9 mouse cellular contexts compared by ENCODE assay signal in the genomic region with DNA sequence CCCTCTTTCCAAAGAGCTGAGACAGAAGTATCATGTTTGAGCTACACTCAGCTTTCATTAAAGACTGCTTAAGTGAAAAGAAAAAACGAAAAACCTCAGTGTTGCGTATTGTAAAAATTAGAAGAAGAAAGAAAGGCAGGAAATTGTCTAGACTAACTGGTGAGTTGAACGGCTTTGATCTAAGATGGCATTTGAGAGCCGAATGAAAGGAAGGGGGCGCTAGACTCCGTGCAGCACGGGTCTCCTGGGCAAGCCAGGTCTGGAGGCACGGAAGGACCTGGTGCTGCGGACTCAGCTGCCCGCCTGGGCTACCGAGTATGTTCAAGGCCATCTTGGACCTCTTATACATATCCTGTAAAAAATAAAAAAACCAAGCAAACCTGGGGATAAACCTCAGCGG. TPM values are rescaled to one million over a fixed set of nuclear protein-coding genes. Genes with fewer than 3 reads are reported as not detected.
DNase-seq lines count a peak whose midpoint lies in the region; TF ChIP-seq lines count a peak whose summit lies in the region.
"Had no signal": no experiment of that assay in that cellular context is flagged by ENCODE, and none has a peak within 500 bp of the region (broad histone marks: within the 10 kb centered on the region; RNA-seq: fewer than 3 reads in every experiment).

No protein-coding gene starts in this region.

- no peak overlapping the region for H3K4me3 ChIP-seq in layer of hippocampus, adult 2 months
- H3K4me3 ChIP-seq in cortical plate, adult 2 months (ENCODE audit: insufficient read depth, low read length) = no peak overlapping the region

- peaks cover 2% of the 10 kb centered on the region; the same call in 1 of the 2 replicates for H3K4me1 ChIP-seq in cortical plate, adult 2 months (ENCODE audit: control insufficient read depth, insufficient read depth, low read length)

- TF ChIP-seq CTCF in layer of hippocampus, adult 2 months (conservative IDR thresholded peaks at IDR 0.05) = peak; percentile 58
- TF ChIP-seq CTCF in cortical plate, adult 2 months (IDR thresholded peaks at IDR 0.05; ENCODE audit: extremely low read depth, insufficient read depth, low read length) = 0 out of 2 replicates have a peak, but pooled peaks have one; percentile 16

- peak; percentile 14 for DNase-seq in adrenal gland, postnatal 25 days
- no peak for DNase-seq in adrenal gland, adult 8-10 months
- no peak for DNase-seq in layer of hippocampus, adult 2 months (ENCODE audit: low spot score in 2 of 2)
- DNase-seq in layer of hippocampus, postnatal 36 days = no peak
- DNase-seq in CD8-positive naive resting alpha-beta T cell, adult 2 months (ENCODE audit: low read depth in 2 of 2, low spot score in 2 of 2) = peak; percentile 7 to 44
- DNase-seq in layer of hippocampus, postnatal 14 days (ENCODE audit: low spot score in 2 of 2) = no peak
- DNase-seq in layer of hippocampus, adult 18-20 months (ENCODE audit: low spot score in 2 of 2) = no peak
- DNase-seq: lung, postnatal 14 days had no signal

- no peak for TF ChIP-seq POLR2A in cortical plate, adult 2 months (IDR thresholded peaks at IDR 0.05; ENCODE audit: extremely low read depth, insufficient read depth, low read length)

- no peak overlapping the region for H3K27ac ChIP-seq in layer of hippocampus, adult 2 months
- H3K27ac ChIP-seq in cortical plate, adult 2 months (ENCODE audit: insufficient read depth, low read length) = no peak overlapping the region

RNA-seq across cellular contexts. Expression of a gene that starts 21.1 kb away (rescaled TPM):
- 4.1 and 5.0 TPM in 2 replicates for total RNA-seq in adrenal gland, postnatal 25 days (2021)
- 1 to 10 TPM; 4.8 to 5.9 (median 5.5) TPM for total RNA-seq in adrenal gland, adult 8-10 months (2022)
- total RNA-seq in layer of hippocampus, adult 2 months (2021) = 1 to 10 TPM; 3.2 to 3.6 TPM
- 1 to 10 TPM; 2.8 to 3.5 TPM for total RNA-seq in layer of hippocampus, postnatal 36 days (2021)
- 7.0 and 7.5 TPM in 2 replicates for polyA plus RNA-seq in cortical plate, adult 2 months (2012; rRNA removed)
- total RNA-seq in layer of hippocampus, postnatal 14 days (2021) = 1 to 10 TPM; 2.7 to 4.0 TPM
- 1 to 10 TPM; 3.5 to 3.8 TPM for total RNA-seq in layer of hippocampus, adult 18-20 months (2021)

RNA-seq across cellular contexts. Expression of a gene that starts 52.2 kb away (rescaled TPM):
- 52.2 and 53.3 TPM in 2 replicates for total RNA-seq in adrenal gland, postnatal 25 days (2021)
- 10 to 100 TPM; 50.9 to 58.1 (median 51.5) TPM for total RNA-seq in adrenal gland, adult 8-10 months (2022)
- 10 to 100 TPM; 79.1 to 80.1 TPM for total RNA-seq in layer of hippocampus, adult 2 months (2021)
- total RNA-seq in layer of hippocampus, postnatal 36 days (2021) = 10 to 100 TPM; 80.4 to 82.1 TPM
- polyA plus RNA-seq in cortical plate, adult 2 months (2012; rRNA removed) = 34.9 and 35.7 TPM in 2 replicates
- 10 to 100 TPM; 79.3 to 81.5 TPM for total RNA-seq in layer of hippocampus, postnatal 14 days (2021)
- total RNA-seq in layer of hippocampus, adult 18-20 months (2021) = 10 to 100 TPM; 79.2 to 79.8 TPM

Comparison
In these comparisons a context has a peak if more than half of its experiments do, and no peak if none do; other contexts are left out.
1. DNase-seq: peak in adrenal gland, postnatal 25 days (single experiment) and CD8-positive naive resting alpha-beta T cell, adult 2 months (2 of 2); none in adrenal gland, adult 8-10 months (single experiment), layer of hippocampus, adult 2 months (0 of 2), layer of hippocampus, postnatal 36 days (0 of 2), layer of hippocampus, postnatal 14 days (0 of 2) and layer of hippocampus, adult 18-20 months (0 of 2).